Mouse (Mus musculus) adipocyte (in vitro differentiated cells): Measurements from ENCODE around the gene Kcnj14.
A peak's percentile ranks its signal among the peaks of the same experiment; 100 is the strongest.

Experiments used
- DNase-seq: peaks from one replicate; pipeline ENCODE4 v3.0.0-alpha.2; 2016; ENCODE audit warnings: low spot score

The Kcnj14 gene

GRCm38 (mm10) chr7:45832428-45832827 lies 7.8 kb upstream of the Kcnj14 start:
- DNase-seq: no peak

GRCm38 (mm10) chr7:45831128-45831525 lies 6.5 kb upstream of the Kcnj14 start:
- no peak for DNase-seq

- DNase-seq: peak; percentile 88
Measured at GRCm38 (mm10) chr7:45830427-45831127, 6.0 kb upstream of the Kcnj14 start, which contains the start of gene Grwd1. Gene Grwd1, minus strand, starts transcription at chr7:45830944.

- DNase-seq: peak; percentile 39
Measured at GRCm38 (mm10) chr7:45826631-45827030, 2.0 kb upstream of the Kcnj14 start.

GRCm38 (mm10) chr7:45820913-45821312 lies 3.7 kb downstream of the Kcnj14 start:
- DNase-seq: no peak

GRCm38 (mm10) chr7:45819843-45820242 lies 4.7 kb downstream of the Kcnj14 start:
- DNase-seq: no peak

- no peak for DNase-seq
Measured at GRCm38 (mm10) chr7:45815984-45816351, 8.6 kb downstream of the Kcnj14 start.

GRCm38 (mm10) chr7:45815323-45815983 lies 9.1 kb downstream of the Kcnj14 start:
- DNase-seq: no peak

- DNase-seq: no peak
Measured at GRCm38 (mm10) chr7:45814841-45815240, 9.7 kb downstream of the Kcnj14 start.

- peak; percentile 99 for DNase-seq
Measured at GRCm38 (mm10) chr7:45813787-45814779, 10.5 kb downstream of the Kcnj14 start, which contains the start of gene Cyth2. Gene Cyth2, minus strand, starts transcription at chr7:45814581.

- no peak for DNase-seq
Measured at GRCm38 (mm10) chr7:45812921-45813320, 11.7 kb downstream of the Kcnj14 start.

GRCm38 (mm10) chr7:45809276-45810075 lies 15.1 kb downstream of the Kcnj14 start:
- DNase-seq: no peak

- DNase-seq: no peak
Measured at GRCm38 (mm10) chr7:45808471-45808870, 16.1 kb downstream of the Kcnj14 start.

GRCm38 (mm10) chr7:45805941-45806340 lies 18.6 kb downstream of the Kcnj14 start:
- no peak for DNase-seq

- no peak for DNase-seq
Measured at GRCm38 (mm10) chr7:45802551-45802950, 22.0 kb downstream of the Kcnj14 start.

- DNase-seq: peak; percentile 90
Measured at GRCm38 (mm10) chr7:45801348-45801747, 23.2 kb downstream of the Kcnj14 start.

GRCm38 (mm10) chr7:45800546-45801204 lies 23.9 kb downstream of the Kcnj14 start:
- DNase-seq: no peak

- DNase-seq: no peak
Measured at GRCm38 (mm10) chr7:45800001-45800400, 24.6 kb downstream of the Kcnj14 start.

GRCm38 (mm10) chr7:45798931-45799330 lies 25.7 kb downstream of the Kcnj14 start:
- DNase-seq: no peak

- DNase-seq: no peak
Measured at GRCm38 (mm10) chr7:45798511-45798836, 26.1 kb downstream of the Kcnj14 start.
